In genomic region chr1:167269350-167269811, GRCm38 (mm10) we compare ENCODE assay signal across 8 mouse cellular contexts. TPM values are rescaled to one million over a fixed set of nuclear protein-coding genes. Genes with fewer than 3 reads are reported as not detected.
DNase-seq lines count a peak whose midpoint lies in the region; ATAC-seq and TF ChIP-seq lines count a peak whose summit lies in the region.

No protein-coding gene starts in this region.

- H3K27ac ChIP-seq in heart, embryonic 15.5 days: peak overlapping the region; percentile 96
- peak overlapping the region; percentile 28; the same call in 1 of the 2 replicates for H3K27ac ChIP-seq in intestine, postnatal 0 days (ENCODE audit: low read depth, low read length)
- no peak overlapping the region for H3K27ac ChIP-seq in midbrain, embryonic 15.5 days

- H3K4me2 ChIP-seq in heart, embryonic 15.5 days: peak overlapping the region; percentile 68
- H3K4me2 ChIP-seq in intestine, postnatal 0 days (replicated peaks; ENCODE audit: low read depth): 0 out of 2 replicates have a peak overlapping the region, but pooled peaks have one; percentile 51
- peak overlapping the region; percentile 50; the same call in 1 of the 2 replicates for H3K4me2 ChIP-seq in midbrain, embryonic 15.5 days

- no peak for DNase-seq in heart, adult 11 months
- DNase-seq in kidney, postnatal 4 days: no peak
- DNase-seq in thymus, postnatal 25 days: no peak
- DNase-seq in frontal cortex, postnatal 10 days (ENCODE audit: low spot score in 2 of 2): no peak

- H3K9ac ChIP-seq in heart, embryonic 15.5 days: peak overlapping the region; percentile 20; the same call in 1 of the 2 replicates
- no peak overlapping the region for H3K9ac ChIP-seq in intestine, postnatal 0 days (ENCODE audit: low read depth, low read length)
- H3K9ac ChIP-seq in midbrain, embryonic 15.5 days: no peak overlapping the region

- peak; percentile 33; the same call in 1 of the 2 replicates for ATAC-seq in heart, embryonic 15.5 days (replicated peaks; ENCODE audit: insufficient number of reproducible peaks, insufficient read depth, low FRiP score, low read depth)
- peak; percentile 8 for ATAC-seq in common myeloid progenitor, adult 5-6 weeks (replicated peaks; ENCODE audit: low read depth, poor library complexity, severe bottlenecking)
- no peak for ATAC-seq in intestine, postnatal 0 days
- peak; percentile 6; the same call in 1 of the 2 replicates for ATAC-seq in midbrain, embryonic 15.5 days (replicated peaks)

- peak overlapping the region; percentile 31 for H3K4me3 ChIP-seq in heart, embryonic 15.5 days
- no peak overlapping the region for H3K4me3 ChIP-seq in intestine, postnatal 0 days (ENCODE audit: low read depth, low read length)
- no peak overlapping the region for H3K4me3 ChIP-seq in midbrain, embryonic 15.5 days

- H3K4me1 ChIP-seq in heart, embryonic 15.5 days (replicated peaks): peaks cover 63% of the 10 kb centered on the region
- H3K4me1 ChIP-seq in intestine, postnatal 0 days (replicated peaks; ENCODE audit: control insufficient read depth, insufficient read depth, low read length): peaks cover 6% of the 10 kb centered on the region; the same call in 1 of the 2 replicates
- peaks cover 42% of the 10 kb centered on the region for H3K4me1 ChIP-seq in midbrain, embryonic 15.5 days

- TF ChIP-seq CTCF in intestine, postnatal 0 days (IDR thresholded peaks at IDR 0.05; ENCODE audit: low read depth): no peak

- WGBS in heart, embryonic 15.5 days: 14% methylated on average over 14 of the region's 14 CpGs
- 30% methylated on average over 14 of the region's 14 CpGs for WGBS in intestine, postnatal 0 days
- 24% methylated on average over 14 of the region's 14 CpGs for WGBS in midbrain, embryonic 15.5 days

- no peaks in the 10 kb centered on the region for H3K36me3 ChIP-seq in heart, embryonic 15.5 days
- H3K36me3 ChIP-seq in intestine, postnatal 0 days (ENCODE audit: control insufficient read depth, insufficient read depth): no peaks in the 10 kb centered on the region
- no peaks in the 10 kb centered on the region for H3K36me3 ChIP-seq in midbrain, embryonic 15.5 days (replicated peaks)

- no peaks in the 10 kb centered on the region for H3K27me3 ChIP-seq in heart, embryonic 15.5 days
- peaks cover 29% of the 10 kb centered on the region for H3K27me3 ChIP-seq in intestine, postnatal 0 days (replicated peaks; ENCODE audit: control insufficient read depth, insufficient read depth, low read length)
- H3K27me3 ChIP-seq in midbrain, embryonic 15.5 days (replicated peaks): no peaks in the 10 kb centered on the region

- no peaks in the 10 kb centered on the region for H3K9me3 ChIP-seq in heart, embryonic 15.5 days (replicated peaks)
- no peaks in the 10 kb centered on the region for H3K9me3 ChIP-seq in intestine, postnatal 0 days (ENCODE audit: control insufficient read depth)
- no peaks in the 10 kb centered on the region for H3K9me3 ChIP-seq in midbrain, embryonic 15.5 days

RNA-seq across cellular contexts. Expression of gene Uck2, which starts 15.7 kb away (rescaled TPM):
- 42.3 and 57.7 TPM in 2 replicates for polyA plus RNA-seq in heart, embryonic 15.5 days (2015; fragmentation: Nextera tagmentation; extraction: Ambion mirVana)
- 198 and 245 TPM in 2 replicates for total RNA-seq in common myeloid progenitor, adult 5-6 weeks (2017)
- polyA plus RNA-seq in intestine, postnatal 0 days (2015; fragmentation: Nextera tagmentation; extraction: Ambion mirVana): 10.1 and 10.8 TPM in 2 replicates
- polyA plus RNA-seq in midbrain, embryonic 15.5 days (2015; fragmentation: Nextera tagmentation; extraction: Ambion mirVana): 50.1 and 50.9 TPM in 2 replicates

RNA-seq across cellular contexts. Expression of gene Tmco1, which starts 38.8 kb away (rescaled TPM):
- polyA plus RNA-seq in heart, embryonic 15.5 days (2015; fragmentation: Nextera tagmentation; extraction: Ambion mirVana): 77.2 and 81.9 TPM in 2 replicates
- total RNA-seq in common myeloid progenitor, adult 5-6 weeks (2017): 194 and 220 TPM in 2 replicates
- polyA plus RNA-seq in intestine, postnatal 0 days (2015; fragmentation: Nextera tagmentation; extraction: Ambion mirVana): 82.6 and 95.3 TPM in 2 replicates
- polyA plus RNA-seq in midbrain, embryonic 15.5 days (2015; fragmentation: Nextera tagmentation; extraction: Ambion mirVana): 65.2 and 70.6 TPM in 2 replicates
